Mouse (Mus musculus) frontal cortex, postnatal 36 days (tissue): ENCODE measurements at regions not wholly inside any gene's neighbourhood (a gene's known extent, or its start where the extent isn't known, plus 50 kb on each side); places are given as distances from the start of the nearest gene placed in this dataset.

Experiments used
- DNase-seq, 2 experiments: peaks; one replicate each; pipeline ENCODE4 v3.0.0; 2022; ENCODE audit warnings: low spot score in 2 of 2

GRCm38 (mm10) chr3:34525730-34526129 is 124.5 kb upstream of the Sox2 start:
- DNase-seq: no peak

- DNase-seq: no peak
These were observed 128.0 kb upstream of the Sox2 start for GRCm38 (mm10) chr3:34522054-34522684.

GRCm38 (mm10) chr3:34521357-34522053 is 128.7 kb upstream of the Sox2 start:
- no peak for DNase-seq

DNA sequence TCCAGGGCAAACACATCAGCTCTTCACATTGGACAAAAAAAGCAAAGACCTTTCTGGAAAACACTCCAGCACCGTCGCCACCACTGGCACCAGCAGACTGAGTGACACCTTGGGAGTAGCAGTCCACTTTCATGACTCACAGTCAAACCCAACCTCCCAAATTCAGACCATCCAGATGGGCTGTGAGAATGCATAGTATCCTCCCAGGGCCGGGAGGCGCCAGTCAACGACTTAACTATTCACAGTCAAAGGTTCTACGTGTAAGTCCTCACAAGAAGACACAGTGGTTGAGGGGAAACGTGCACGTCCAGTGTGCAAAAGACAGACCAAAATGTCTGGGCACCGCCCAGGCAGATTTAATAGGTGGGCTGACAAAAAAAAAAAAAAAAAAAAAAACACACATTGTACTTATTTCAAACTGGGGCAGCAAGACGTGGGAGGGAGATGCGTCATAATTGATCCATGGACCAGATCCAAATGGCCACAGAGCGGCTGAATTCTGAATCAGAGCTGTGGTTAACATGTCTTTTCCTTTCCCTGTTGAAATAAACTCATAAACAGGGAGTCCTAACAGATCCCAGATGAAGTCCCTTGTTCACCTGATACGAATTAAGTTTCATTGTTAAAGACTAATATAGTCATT is 137.6 kb upstream of the Sox2 start:
- DNase-seq: no peak

GRCm38 (mm10) chr3:34510723-34511122 is 139.5 kb upstream of the Sox2 start:
- no peak for DNase-seq

DNA sequence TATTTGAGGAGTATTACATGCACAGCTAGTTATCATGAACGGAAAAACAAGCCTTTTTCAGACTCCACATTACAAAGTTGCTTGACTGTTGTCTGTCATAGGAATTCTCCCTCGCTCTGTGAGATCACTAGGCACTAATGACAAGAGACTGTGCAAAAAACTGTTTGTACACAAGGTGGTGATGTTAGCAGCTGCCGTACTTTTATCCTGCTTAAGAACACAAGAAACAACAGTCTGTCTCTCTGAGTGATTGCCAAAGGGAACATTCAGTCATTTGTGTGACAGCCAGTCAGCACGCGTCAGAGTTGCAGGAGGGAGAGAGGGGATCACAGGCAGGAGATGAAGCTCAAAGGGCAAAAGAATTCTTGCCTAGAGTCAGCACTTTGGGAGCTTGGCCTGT is 141.0 kb upstream of the Sox2 start:
- DNase-seq: no peak

DNA sequence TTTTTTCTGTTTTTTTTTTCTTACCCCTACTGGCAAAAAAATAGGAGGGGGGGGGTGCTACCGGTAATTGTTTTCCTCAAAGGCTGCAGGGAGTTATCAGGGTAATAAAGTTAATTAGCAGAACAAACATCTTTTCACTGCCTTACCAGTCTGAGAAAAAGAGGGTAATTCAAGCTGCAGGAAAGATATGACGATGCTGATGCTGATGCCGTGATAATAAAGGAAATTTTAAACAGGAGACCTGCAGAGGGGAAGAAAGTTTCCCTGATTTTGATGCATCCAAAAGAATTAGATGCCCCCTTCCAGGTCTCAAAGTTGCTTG is 145.7 kb upstream of the Sox2 start:
- DNase-seq: no peak

DNA sequence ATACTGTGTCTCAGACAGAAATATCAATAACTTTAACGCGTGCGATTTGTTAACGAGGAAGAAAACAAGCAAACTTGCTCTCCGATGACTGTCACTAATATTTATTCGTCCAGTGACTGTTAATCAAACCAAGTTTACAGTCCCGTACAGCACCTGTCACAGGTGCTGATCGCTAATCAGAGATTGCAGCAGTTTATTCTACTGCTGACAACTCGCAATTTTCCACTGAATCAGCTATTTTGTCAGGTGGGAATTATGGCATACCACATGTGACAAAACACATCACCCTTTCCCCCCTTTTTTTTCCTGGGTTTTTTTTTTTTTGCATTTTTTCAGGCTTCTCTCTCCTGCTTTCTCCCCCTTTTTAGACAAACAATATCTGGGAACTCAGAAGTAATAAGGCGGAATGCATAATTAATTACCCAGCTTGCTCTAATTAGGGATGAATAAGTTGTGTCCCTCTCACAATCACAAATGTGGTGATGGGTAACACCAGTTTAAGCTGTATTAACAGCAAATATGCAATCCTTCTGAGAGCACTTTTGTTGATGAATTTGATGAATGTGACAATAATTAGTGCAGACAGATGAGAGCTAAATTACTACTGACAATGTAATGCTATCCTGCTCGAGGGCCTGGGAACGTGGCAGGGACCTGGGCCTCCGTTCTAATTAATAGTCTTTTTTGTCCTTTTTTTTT is 146.2 kb upstream of the Sox2 start:
- no peak for DNase-seq

DNA sequence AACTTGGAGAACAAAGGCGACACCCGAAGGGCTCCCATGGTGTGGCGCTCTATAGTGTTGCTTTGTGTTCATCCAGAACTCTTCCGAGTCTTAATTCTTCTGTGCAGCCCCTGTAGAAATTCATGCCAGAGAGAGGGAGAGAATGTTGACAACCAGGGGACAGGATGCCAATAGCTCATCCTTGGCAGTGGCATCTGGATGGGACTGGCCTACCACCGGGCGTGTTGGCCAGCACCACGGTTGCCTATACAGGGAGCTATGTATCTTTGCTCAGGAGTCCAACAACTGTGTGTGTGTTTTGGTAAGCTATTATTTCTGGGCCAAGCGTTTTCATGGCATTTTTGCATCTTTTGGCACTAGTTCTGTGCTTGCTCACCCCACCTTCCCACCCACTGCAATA is 153.4 kb upstream of the Sox2 start:
- no peak for DNase-seq

DNA sequence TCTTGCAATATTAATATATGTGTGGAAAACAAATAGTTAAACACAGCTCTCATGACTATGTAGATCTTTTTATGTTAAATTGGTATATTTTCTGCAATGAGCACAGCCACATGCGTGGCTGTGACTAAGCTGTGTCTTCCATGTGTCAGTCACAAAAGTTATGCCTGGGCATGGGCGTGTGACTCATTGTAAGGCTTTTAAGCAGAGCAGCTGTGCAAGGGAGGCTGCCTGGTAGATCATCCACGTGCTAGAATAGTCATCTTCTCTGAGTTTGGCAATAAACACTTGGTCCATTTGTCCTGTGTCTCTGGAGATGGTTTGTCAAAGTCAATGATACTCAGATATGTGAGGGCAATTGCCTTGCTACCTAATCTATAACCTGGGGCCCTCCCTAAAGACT is 154.6 kb upstream of the Sox2 start:
- DNase-seq: peak; percentile 52 to 63

GRCm38 (mm10) chr3:34493921-34494320 is 156.3 kb upstream of the Sox2 start:
- no peak for DNase-seq

DNA sequence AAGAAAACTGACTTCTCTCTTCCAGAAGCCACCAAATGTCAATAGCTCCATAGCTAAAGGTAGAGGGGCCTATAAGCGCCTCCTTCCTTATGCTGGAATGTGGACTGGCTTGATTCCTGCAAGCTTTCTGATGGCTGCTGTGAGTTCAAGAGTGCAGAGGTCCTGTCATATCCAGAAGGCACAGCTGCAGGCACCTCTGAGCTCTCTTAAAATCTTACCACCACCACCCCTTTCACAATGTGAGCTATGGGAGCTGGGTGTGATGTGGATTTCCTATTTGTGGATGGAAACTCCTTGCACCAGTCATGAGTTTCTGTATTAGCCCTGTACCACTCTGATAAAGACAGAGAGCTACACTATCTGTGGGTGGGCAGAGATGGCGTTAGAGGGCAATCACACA is 161.2 kb upstream of the Sox2 start:
- DNase-seq: no peak

DNA sequence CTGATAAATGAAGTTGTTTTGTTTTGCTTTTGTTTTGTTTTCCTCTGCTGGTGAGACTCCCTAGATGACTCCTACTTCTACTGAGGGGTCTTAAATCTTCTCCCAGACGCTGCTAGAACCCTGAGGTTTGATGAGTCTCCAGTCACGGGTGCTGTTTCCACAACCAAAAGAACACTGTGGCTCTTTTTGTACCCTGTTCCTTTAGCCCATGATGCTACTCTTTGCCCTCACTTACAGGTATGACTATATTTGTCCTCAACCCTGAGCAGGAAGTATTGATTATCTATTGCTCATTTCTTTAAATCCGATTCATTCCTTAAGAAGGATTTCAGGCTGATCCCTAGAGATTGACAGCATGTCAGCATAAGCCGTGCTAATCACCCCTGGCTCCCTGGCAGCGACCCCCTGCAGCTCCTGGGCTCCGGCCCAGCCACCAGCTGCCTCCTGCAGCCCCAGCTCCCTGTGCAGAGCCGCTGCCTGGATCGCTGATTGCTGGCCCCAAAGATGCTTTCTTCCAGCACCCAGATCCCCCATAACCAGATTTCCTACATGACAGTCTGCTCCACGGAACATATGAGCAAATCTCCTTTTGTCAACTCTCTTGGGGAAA is 163.7 kb upstream of the Sox2 start:
- no peak for DNase-seq

GRCm38 (mm10) chr3:34485345-34486223 is 164.6 kb upstream of the Sox2 start:
- DNase-seq: no peak

DNA sequence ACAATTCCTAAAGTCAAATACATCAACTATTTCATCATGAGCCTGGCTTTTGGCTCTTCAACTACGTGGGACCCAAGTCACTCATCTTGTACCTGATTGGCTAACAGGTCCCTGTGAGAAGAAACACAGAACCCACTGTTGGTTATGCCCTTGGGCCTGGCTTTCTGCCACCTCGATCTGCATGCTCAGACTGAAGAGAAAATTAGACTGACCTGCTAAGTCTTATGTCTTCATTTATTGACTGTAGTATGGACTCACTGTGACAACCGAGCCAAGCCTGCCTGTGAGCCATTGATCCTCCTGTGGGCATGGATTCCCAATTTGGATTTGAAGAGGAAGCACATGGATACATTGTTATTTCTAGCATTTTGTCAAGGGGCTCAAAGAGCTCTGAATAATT is 166.3 kb upstream of the Sox2 start:
- no peak for DNase-seq

GRCm38 (mm10) chr3:34481821-34482713 is 168.1 kb upstream of the Sox2 start:
- no peak for DNase-seq

GRCm38 (mm10) chr3:34481314-34481713 is 168.9 kb upstream of the Sox2 start:
- DNase-seq: no peak

GRCm38 (mm10) chr3:34474126-34474525 is 176.1 kb upstream of the Sox2 start:
- DNase-seq: no peak

GRCm38 (mm10) chr3:34470721-34471120 is 179.5 kb upstream of the Sox2 start:
- peak in 1 of 2 experiments; percentile 9 for DNase-seq

DNA sequence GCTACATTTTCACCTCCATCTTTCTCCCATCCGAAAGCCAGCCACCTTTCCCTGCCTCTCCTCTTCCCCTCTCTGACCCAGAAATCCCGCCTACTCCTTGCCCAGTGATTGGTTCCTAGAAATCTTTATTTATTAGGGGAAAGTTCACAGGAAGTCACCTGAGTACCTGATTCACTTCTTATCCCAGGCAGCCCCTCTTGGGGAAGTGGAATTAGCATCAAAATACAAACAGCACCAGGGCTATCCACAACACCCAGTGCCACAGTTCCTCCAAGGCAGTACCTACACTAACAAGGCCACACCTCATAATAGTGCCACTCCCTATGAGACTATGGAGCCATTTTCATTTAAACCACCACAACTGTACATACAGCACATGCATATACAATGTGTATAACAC is 180.3 kb upstream of the Sox2 start:
- DNase-seq: no peak
